Mouse (Mus musculus): ENCODE data around the gene Olfr453.

The Olfr453 gene

DNA sequence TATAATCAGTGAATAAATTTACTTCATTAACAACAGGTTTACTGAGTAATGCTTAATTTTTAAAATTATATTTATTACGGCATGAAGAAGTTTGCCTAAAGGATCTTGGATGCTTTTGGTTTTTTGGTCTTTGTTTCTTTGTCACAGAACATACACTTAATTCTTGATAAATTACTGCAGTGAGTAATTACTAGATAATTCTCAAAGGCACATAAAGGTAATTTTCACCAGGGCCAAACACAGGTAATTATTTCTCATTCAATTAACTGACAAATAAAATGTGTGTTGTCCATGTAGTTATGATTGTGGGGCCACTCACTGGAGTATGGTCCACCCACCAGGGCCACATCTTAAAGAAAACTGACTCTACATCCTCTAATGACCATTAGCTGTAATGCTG lies at the start of gene Olfr453:
Gene Olfr453 (plus strand): TSS at position 301 of the 400 bp plus-strand sequence.
- no peak for DNase-seq (ENCODE audit: low read depth)

DNA sequence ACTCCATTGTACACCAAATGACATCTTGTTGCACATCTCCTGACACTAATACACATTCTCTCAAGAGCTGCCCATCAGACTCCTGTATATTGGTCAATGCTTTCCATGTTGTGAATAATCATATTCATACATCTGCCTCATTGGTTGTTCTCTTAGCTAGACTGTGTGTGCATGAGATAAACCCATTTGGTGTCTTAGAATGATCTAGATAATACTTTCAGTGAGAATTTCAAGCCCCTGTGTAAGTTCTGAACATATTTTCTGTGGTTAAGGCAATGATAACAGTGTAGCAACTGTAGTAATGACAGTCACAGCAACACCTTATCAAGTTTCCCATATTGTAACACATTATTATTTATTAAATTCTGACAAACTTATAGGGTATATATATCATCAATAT lies 49.4 kb upstream of the Olfr453 start:
- no peak for DNase-seq (ENCODE audit: low read depth)

DNA sequence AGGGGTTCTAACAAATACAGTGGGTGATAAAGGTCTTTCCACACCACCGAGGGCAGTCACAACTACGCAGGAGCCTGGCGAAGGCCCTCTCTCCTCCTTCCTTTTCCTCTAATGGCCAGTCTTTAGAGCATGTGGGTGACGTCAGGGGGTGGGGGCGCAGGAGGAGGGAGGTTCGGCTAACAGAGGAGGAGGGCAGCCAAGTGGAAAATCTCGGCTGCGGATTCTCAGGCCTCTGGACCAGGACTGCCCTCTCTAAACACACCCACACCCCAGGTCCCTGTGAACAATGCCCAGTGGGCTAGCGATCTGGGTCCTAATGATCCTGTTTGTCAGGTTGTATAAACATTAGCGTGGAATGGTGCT lies 47.0 kb upstream of the Olfr453 start:
- no peak for DNase-seq (ENCODE audit: low read depth)

DNA sequence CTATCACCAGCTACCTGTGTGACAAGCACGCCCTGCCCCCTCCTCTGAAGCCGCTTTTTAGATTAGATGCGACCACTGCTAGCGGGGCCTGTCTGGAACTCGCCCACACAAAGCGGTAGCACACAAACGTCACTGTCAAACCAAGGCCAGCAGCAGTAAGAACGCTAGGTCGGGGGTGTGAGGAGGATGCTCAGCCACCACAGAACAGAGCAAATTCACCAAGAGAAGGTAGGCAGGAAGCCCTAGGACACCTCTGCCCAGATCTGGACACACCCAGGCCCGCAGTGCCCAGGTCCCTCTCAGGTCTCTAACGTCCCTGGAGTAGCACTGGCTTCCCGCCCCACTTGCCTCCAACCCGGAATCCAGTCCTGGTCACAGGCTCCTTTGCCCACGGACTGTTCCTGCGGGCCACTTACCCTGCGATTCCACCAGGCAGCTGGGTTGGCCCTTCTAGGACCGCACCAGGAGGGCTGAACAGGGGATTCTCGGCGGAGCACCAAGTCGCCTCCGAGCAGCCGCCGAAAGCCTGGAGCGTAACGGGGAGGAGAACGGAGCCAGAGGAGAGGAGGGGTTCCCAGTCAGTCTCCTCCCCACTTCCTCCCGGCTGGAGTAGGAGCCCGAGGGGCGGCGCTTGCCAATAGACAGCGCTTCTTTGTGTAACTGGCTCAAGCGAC lies 46.5 kb upstream of the Olfr453 start:
- DNase-seq (ENCODE audit: low read depth) = no peak

DNA sequence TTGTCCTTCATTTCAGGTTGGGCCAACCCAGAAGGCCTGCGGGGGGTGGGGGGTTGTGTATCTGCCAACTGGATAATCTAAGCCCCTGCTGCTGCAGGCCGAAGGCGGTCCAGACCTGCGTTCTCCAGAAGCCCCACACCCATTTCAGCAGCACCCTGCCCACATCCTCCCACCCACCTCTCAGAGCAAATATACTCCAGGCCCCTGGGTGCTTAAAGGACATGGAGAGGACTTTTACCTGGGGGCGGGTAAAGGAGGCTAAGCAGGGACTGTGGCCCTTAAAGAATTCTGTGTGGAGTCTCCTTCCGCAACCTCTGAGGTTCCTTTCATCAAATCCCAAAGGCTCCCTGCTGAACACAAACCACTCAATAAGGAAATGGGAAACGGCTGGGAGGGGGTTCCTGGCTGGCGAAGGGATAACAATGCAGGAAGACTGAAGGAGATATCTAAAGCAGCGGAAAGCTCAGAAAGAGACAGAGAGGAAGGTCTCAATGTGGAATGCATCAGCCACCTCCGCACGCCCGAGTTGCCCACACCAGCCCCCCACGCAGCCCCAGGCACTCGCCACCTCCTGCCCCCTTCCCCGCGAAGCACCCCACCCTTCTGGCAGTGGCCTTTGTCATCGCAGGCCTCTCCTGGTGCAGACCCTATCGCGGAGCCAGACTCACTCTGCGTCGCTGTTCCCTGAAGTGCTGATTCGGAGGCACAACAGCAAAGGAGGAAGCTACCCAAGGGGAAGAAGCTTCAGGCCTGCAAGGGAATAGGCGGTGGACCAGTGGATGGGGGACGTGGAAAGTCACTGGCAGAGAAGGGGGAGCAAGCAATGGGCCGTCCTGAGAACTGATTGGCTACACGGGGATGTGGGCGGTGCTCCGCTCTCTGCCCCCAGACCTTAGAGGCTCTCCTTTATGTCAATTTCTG lies 29.6 kb upstream of the Olfr453 start, which contains the start of gene Tcaf1:
Gene Tcaf1 (minus strand): TSS at position 798 of the 921 bp plus-strand sequence.
- no peak for DNase-seq (ENCODE audit: low read depth)

DNA sequence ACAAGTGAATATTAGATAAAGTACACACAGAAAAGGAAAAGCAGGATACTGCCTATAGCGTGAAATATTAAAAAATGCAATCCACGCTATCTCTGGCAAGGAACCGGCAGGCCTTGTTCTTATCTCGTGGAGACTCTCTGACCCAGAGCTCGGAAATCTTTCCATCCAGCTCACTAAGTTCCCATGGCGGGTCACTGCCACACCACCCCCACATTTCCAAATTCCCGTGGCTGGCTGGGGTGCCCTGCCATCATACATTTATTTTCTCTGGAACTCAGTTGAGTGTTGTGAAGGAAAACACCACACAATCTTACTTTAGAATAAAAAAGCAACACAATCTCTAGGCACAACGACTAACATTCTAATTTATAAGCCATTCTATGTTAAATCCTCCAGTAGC lies 24.5 kb upstream of the Olfr453 start:
- no peak for DNase-seq (ENCODE audit: low read depth)

DNA sequence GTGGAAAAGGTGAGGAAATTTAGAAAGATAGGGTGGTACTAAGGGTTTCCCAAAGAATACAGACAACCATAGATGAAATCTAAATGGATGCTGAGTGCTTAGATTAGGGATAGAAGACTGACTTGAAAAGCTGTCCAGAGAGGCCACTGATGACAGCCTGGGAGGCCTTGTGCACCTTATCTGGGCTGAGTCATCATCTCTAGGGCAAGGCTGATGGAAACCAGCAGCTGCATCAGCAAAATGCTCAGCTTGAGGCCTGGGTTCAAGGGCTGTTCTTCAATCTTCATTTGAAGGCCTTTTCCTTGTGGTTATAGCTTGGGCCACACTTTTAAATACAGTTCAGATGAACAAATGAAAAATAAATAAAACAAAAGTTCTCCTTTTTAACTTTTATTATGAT lies 21.2 kb upstream of the Olfr453 start:
- DNase-seq (ENCODE audit: low read depth) = no peak

DNA sequence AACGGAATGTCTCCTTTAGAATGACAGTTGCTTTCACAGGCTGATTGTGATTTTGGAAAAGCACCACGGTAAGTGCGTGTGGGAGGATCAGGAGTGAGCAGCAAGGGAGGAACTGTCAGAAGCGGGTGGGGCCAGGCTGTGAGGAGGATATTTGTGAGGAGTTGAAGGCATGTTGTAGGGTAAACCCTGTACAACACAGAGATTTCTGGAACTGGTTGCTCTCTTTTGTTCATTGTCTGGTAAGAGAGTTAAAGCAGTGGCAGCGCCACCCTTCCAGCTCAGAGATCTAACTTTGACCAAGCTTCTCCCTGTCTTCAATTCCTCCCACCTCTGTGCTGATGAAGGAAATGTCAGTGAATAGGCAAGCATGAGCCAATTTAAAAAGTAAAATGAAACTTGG lies 3.1 kb downstream of the Olfr453 start:
- no peak for DNase-seq (ENCODE audit: low read depth)

DNA sequence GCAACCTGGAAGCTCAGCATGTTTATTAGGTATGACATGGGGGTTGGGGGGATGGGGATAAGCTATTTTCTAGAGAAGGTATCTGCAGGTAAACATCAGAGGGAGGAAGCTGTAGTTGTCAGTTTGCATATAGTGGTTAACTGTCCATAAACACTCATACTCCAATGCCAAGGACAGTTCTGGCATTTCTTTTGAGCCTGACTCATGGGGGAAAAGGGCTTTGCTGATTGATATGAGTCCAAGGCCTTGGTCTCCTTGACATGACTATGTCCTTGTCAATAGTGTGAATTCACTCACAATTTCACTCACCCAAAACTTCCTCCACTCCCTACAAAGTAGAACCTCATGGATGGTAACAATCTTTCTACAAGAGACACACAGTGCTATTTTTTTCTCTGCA lies 8.7 kb downstream of the Olfr453 start:
- no peak for DNase-seq (ENCODE audit: low read depth)

DNA sequence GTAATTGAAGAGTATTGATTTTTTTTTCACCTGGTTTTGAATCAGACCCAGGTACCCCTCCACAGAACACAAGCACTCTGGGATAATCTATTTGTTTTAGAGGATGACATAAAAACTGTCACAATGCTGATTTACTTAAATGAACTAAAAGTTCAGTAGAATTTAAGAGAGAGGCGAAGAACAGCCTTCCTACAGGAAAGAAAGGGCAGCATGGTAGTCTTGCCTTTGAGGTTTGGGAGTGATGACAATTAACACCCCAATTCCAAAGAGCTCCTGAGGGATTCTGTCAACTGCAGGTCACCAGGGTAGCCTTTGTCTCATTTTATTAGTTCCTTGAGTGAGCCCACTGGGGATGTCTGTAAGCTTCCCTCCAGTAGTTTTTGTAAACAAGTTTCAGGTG lies 16.9 kb downstream of the Olfr453 start, which contains the start of gene Olfr38:
Gene Olfr38 (plus strand): TSS at position 301 of the 400 bp plus-strand sequence.
- no peak for DNase-seq (ENCODE audit: low read depth)

DNA sequence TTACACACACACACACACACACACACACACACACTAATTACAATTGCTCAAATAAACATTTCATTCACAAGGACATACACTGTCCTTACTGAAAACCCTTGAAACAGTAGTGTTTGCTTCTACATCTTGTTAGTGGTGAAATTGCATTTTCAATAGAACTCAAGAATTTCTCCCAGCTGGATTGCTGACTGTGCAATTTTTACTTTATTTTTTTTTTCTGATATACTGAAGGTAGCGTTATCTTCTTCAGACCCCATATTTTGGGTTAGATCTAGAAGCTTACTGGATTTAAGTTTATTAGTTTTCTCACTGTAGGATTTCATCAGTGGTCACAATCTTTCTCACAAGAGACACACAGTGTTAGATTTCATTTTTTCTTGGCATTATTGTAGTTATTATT lies 37.9 kb downstream of the Olfr453 start:
- DNase-seq (ENCODE audit: low read depth) = no peak

DNA sequence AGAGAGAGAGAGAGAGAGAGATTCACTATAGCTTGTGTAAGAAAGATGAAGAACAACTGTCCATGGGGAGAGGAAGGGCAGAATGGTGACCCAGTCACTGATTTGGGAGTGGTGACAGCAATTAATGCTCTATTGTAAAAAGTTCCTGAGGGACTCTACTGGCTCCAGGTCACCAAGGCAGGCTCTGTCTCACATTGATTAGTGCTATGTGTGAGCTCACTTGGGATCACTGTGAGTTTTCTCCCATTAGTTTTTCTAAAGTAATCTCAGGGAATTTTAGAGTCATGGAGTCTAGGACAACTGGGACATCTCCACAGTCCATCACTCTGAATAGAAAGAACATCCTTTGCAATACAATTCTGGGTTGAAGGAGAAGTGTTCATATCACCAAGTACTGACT lies 45.6 kb downstream of the Olfr453 start, which contains the start of gene Olfr452:
Gene Olfr452 (plus strand): TSS at position 301 of the 400 bp plus-strand sequence.
- DNase-seq (ENCODE audit: low read depth) = no peak

DNA sequence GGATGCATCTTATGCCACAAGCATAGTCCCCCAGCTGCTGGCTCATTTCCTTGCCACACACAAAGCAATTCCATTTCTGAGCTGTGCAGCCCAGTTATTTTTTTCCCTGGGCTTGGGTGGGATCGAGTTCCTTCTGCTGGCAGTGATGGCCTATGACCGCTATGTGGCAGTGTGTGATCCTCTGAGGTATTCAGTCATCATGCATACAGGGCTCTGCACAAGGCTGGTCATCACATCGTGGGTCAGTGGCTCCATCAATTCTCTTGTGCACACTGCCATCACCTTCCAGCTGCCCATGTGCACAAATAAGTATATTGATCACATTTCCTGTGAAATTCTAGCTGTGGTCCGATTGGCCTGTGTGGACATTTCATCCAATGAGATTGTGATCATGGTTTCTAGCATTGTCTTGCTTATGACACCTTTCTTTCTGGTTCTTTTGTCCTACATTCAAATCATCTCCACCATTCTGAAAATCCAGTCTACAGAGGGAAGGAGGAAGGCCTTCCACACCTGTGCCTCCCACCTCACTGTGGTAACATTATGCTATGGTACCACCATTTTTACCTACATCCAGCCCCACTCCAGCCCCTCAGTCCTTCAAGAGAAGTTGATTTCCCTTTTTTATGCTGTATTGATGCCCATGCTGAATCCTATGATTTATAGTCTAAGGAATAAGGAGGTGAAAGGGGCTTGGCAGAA lies 51.2 kb downstream of the Olfr453 start:
- no peak for DNase-seq (ENCODE audit: low read depth)

DNA sequence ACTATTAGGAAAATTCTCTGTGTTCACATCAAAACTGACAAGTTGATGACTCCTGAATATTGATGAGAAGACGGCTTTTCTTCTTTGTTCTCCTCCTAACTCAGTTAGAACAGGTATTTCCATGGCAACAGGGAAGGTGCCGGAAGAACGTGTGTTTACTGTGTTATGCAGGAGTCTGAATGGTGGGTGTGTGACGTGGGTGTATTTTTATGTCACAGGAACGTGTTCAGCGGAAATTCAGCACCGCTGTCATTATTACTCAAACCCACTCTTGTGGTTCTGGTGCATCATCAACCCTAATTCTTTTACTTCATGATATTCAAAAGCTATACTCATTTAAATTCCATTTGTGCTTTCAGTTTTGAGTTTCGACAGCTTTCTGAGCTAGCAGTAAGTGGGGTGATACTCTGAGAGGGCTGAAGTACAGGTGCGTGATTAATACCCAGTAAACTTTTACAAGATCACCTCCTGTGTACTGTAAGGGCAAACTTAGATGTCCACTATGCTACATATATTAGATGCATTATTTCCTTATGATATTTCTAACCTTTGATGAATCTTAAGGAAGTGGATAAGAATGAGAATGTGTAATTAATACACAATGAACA lies 51.9 kb downstream of the Olfr453 start:
- no peak for DNase-seq (ENCODE audit: low read depth)

DNA sequence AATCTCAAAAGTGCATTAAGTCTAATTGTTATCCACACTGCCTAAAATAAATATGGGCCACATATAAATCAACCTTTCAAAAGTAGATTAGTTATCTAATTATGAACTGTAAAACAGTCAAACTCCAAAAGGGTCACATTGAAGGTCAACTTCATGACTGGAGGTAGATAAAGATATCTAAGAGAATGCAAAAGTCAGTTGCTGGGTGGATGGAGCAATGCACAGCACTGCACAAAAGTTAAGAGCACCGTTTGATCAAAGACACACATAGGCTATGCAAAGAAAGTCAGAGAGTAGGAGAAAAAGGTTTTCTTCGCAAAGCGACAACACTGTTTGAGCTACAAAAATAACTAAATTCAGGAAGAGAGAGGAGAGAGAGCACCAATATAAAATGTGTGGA lies 55.8 kb downstream of the Olfr453 start:
- DNase-seq (ENCODE audit: low read depth) = no peak
